Mouse (Mus musculus) frontal cortex, adult 2 months (tissue): Measurements from ENCODE around the gene Ndufb6. TPM values are rescaled to one million over a fixed set of nuclear protein-coding genes. Genes with fewer than 3 reads are reported as not detected.
"Not testable (repeated sequence)": the region's sequence is repeated elsewhere in the genome, so short reads cannot be mapped to it uniquely, and the experiment has no call there.

ENCODE experiments used
- DNase-seq, 2 experiments: peaks; one replicate each; pipeline ENCODE4 v3.0.0; 2022; ENCODE audit warnings: low spot score in 1 of 2; ENCODE audit errors: extremely low spot score in 1 of 2
- polyA plus RNA-seq: library from polyadenylated mRNA; depleted of rRNA; stranded (reverse); fragments of >200 nt; gene quantifications from 2 replicates; pipeline ENCODE4 v1.2.3, GENCODE M21; 2012; rRNA removed

Gene Ndufb6
- 164 and 166 TPM in 2 replicates for polyA plus RNA-seq

- peak; percentile 79 to 94 for DNase-seq
Measured at GRCm38 (mm10) chr4:40279276-40279900, at the start of gene Ndufb6. Gene Ndufb6 (minus strand): TSS chr4:40279421.

GRCm38 (mm10) chr4:40327161-40327560, 47.9 kb upstream of the Ndufb6 start:
- no peak for DNase-seq

GRCm38 (mm10) chr4:40324620-40325019, 45.4 kb upstream of the Ndufb6 start:
- no peak for DNase-seq

- DNase-seq = no peak
Measured at GRCm38 (mm10) chr4:40317404-40317803, 38.2 kb upstream of the Ndufb6 start.

GRCm38 (mm10) chr4:40313026-40313425, 33.8 kb upstream of the Ndufb6 start:
- DNase-seq = no peak

- no peak for DNase-seq
Measured at GRCm38 (mm10) chr4:40312213-40312612, 33.0 kb upstream of the Ndufb6 start.

GRCm38 (mm10) chr4:40310796-40311383, 31.7 kb upstream of the Ndufb6 start:
- no peak for DNase-seq

GRCm38 (mm10) chr4:40309682-40310081, 30.5 kb upstream of the Ndufb6 start:
- DNase-seq = no peak

GRCm38 (mm10) chr4:40302445-40303125, 23.4 kb upstream of the Ndufb6 start:
- no peak for DNase-seq

GRCm38 (mm10) chr4:40301076-40301789, 22.0 kb upstream of the Ndufb6 start:
- peak; percentile 51 to 93 for DNase-seq

GRCm38 (mm10) chr4:40299169-40299568, 19.9 kb upstream of the Ndufb6 start:
- no peak for DNase-seq

GRCm38 (mm10) chr4:40291511-40291910, 12.3 kb upstream of the Ndufb6 start:
- DNase-seq = not testable (repeated sequence)

GRCm38 (mm10) chr4:40289046-40289445, 9.8 kb upstream of the Ndufb6 start:
- DNase-seq = no peak

- no peak for DNase-seq
Measured at GRCm38 (mm10) chr4:40287415-40287814, 8.2 kb upstream of the Ndufb6 start.

GRCm38 (mm10) chr4:40285582-40285981, 6.4 kb upstream of the Ndufb6 start:
- DNase-seq = peak; percentile 62 to 91

- DNase-seq = peak; percentile 11 to 19
Measured at GRCm38 (mm10) chr4:40278880-40279275, 343 bp downstream of the Ndufb6 start.

- peak; percentile 93 to 96 for DNase-seq
Measured at GRCm38 (mm10) chr4:40269430-40270032, 9.7 kb downstream of the Ndufb6 start, which contains the start of the genes Smim27 and Topors. Gene Smim27 (plus strand): TSS chr4:40269579. Gene Topors (minus strand): TSS chr4:40269850.

GRCm38 (mm10) chr4:40268835-40269234, 10.4 kb downstream of the Ndufb6 start:
- peak in 1 of 2 experiments; percentile 7 for DNase-seq

GRCm38 (mm10) chr4:40268204-40268813, 10.9 kb downstream of the Ndufb6 start:
- DNase-seq = peak; percentile 85 to 93

GRCm38 (mm10) chr4:40267681-40268080, 11.5 kb downstream of the Ndufb6 start:
- peak in 1 of 2 experiments; percentile 20 for DNase-seq
